Mouse (Mus musculus) erythroblast, embryonic 14.5 days (primary cell): Measurements from ENCODE around the gene Macc1.

Experiments
- GATA1 ChIP-seq: IDR thresholded peaks from 2 replicates; pipeline ENCODE4 v1.6.1; 2012; ENCODE audit warnings: low read length, inconsistent platforms, mixed read lengths
- TAL1 ChIP-seq: IDR thresholded peaks from 3 replicates; pipeline ENCODE4 v1.6.1; 2012; ENCODE audit warnings: low read length, inconsistent platforms, mixed read lengths

GRCm38 (mm10) chr12:119357418-119358241 is 43.6 kb downstream of the Macc1 start:
- TF ChIP-seq TAL1: no peak
- no peak for TF ChIP-seq GATA1
